Mouse (Mus musculus): ENCODE data around the gene Gbp10. TPM values are rescaled to one million over a fixed set of nuclear protein-coding genes. Genes with fewer than 3 reads are reported as not detected.
"Not testable (repeated sequence)": the region's sequence is repeated elsewhere in the genome, so short reads cannot be mapped to it uniquely, and the experiment has no call there.

Gbp10 gene
- not detected in 2 replicates for total RNA-seq (2015)
- total RNA-seq (2017) = 0.75 TPM in 1 of 2 replicates, not detected in the other

GRCm38 (mm10) chr5:105239483-105240047, at the start of gene Gbp10:
Gbp10 (minus strand) TSS chr5:105239533.
- ATAC-seq (replicated peaks; ENCODE audit: poor library complexity) = not testable (repeated sequence)

- ATAC-seq (replicated peaks; ENCODE audit: poor library complexity) = peak; percentile 39; the same call in 1 of the 2 replicates
Measured at GRCm38 (mm10) chr5:105260673-105261072, 21.3 kb upstream of the Gbp10 start.

DNA sequence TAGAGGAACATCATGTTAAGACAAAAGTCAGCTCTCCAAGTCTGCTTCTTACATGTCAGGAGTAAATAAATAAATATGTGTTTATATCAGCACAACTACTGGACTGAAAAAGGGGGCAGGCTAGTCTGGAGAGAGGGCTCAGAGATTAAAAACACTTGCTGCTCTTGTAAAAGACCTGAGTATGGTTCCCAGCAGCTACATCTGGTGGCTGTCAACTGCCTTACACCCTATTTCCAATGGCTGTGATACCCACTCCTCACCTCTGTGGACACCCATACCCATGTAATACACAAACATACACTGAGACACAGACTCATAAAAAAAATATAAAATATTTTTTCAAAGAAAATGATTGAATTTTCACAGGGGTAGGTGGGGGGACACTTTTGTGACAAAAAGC, 13.2 kb upstream of the Gbp10 start:
- no peak for ATAC-seq (replicated peaks; ENCODE audit: poor library complexity)

GRCm38 (mm10) chr5:105244741-105245140, 5.4 kb upstream of the Gbp10 start:
- ATAC-seq (replicated peaks; ENCODE audit: poor library complexity) = peak; percentile 86

DNA sequence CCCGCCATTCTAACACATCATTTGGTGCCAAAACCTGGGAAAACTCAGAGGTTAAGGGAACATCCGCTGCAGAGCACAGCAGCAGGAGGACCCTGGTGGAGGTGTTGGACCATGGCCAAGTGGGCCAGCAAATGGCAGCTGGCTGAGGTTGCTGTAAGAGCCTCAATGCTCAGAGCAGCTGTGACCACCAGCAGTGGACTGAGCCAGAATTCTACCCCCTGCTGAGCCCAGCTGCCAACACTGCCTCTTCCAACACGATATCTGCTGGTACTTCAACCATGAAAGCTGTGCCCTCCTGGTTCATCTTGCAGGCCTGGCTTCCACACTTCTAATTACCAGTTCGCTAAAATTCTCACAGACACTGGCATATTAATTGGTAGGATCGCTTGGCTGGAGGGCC, 1.6 kb upstream of the Gbp10 start:
- ATAC-seq (replicated peaks; ENCODE audit: poor library complexity) = not testable (repeated sequence)

DNA sequence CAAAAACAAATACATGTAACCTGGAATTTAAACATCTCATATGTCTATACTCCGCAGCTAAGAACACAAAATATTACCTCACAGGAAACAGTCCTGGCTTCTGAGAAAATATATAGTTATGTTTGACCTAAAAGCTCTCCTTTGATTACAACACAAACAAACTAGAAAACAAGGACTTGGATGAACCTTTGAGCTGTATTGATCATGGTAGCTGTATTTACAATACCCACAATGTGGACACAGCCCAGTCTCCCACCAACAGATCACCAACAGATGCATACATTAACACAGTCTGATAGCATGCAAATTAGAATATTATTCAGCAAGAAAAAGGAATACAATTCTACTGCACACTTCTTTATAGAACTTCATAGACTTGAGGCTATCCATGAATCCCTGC, 931 bp downstream of the Gbp10 start:
- not testable (repeated sequence) for ATAC-seq (replicated peaks; ENCODE audit: poor library complexity)

DNA sequence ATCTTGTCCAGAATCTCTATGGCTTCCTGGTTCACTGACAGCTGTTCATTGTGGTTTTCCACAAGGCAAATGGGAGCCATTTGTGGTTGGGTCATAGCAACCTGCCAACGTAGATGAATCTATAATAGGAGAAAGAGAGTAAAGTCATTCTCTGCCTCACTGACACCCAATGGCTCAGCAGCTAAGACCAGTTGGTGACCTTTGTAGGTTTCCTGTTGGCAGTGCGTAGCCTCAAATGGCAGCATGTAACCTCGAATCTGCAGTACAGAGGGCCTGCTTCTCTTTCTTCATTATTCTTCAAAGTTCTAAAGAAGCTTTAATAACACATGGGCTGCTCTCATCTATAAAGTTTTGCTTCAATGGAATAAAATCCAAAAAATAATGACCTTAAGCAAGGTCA, 3.3 kb downstream of the Gbp10 start:
- ATAC-seq (replicated peaks; ENCODE audit: poor library complexity) = 0 out of 2 replicates have a peak, but pooled peaks have one; percentile 37

- peak; percentile 44; the same call in 1 of the 2 replicates for ATAC-seq (replicated peaks; ENCODE audit: poor library complexity)
Measured at GRCm38 (mm10) chr5:105208957-105209356, 30.4 kb downstream of the Gbp10 start.

- 0 out of 2 replicates have a peak, but pooled peaks have one; percentile 20 for ATAC-seq (replicated peaks; ENCODE audit: poor library complexity)
Measured at GRCm38 (mm10) chr5:105200791-105201355, 38.5 kb downstream of the Gbp10 start.

DNA sequence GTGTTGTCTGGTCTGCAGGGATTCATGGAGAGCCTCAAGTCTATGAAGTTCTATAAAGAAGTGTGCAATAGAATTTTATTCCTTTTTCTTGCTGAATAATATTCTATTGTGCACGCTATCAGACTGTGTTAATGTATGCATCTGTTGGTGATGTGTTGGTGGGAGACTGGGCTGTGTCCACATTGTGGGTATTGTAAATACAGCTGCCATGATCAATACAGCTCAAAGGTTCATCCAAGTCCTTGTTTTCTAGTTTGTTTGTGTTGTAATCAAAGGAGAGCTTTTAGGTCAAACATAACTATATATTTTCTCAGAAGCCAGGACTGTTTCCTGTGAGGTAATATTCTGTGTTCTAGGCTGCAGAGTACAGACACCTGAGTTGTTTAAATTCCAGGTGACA, 40.2 kb downstream of the Gbp10 start:
- not testable (repeated sequence) for ATAC-seq (replicated peaks; ENCODE audit: poor library complexity)

DNA sequence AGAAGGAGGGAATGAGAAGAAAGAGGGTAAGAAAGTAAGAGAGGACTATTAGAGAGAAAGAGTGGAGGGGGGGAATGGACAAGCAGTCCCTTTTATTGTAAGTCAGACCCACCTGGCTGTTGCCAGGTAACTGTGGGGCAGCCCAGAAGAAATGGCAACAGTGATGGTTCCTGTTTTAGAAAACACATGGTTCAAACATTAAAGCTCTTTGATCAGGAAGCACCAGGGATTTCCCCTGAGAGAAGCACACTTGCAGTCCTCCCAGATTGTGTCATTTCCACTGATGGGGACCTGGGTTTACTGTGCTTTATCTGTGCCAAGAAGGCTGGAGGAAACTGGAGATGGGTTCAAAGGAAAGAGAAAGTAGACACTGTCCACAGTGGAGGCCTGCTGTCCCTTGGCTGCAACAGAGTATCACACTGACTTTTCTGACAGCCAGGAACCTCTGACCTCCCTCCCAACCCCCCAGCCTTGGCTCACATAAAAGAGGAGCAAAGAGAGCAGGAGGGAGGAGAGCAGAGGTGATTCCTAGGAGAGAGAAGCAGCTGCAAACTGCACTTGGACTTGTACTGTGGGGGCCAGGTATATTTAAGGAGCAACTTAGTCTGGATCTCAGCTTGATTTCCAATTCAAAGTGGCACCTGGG, 41.3 kb downstream of the Gbp10 start:
- not testable (repeated sequence) for ATAC-seq (replicated peaks; ENCODE audit: poor library complexity)

DNA sequence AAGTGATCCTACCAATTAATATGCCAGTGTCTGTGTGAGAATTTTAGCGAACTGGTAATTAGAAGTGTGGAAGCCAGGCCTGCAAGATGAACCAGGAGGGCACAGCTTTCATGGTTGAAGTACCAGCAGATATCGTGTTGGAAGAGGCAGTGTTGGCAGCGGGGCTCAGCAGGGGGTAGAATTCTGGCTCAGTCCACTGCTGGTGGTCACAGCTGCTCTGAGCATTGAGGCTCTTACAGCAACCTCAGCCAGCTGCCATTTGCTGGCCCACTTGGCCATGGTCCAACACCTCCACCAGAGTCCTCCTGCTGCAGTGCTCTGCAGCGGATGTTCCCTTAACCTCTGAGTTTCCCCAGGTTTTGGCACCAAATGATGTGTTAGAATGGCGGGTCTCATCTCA, 43.0 kb downstream of the Gbp10 start:
- ATAC-seq (replicated peaks; ENCODE audit: poor library complexity) = not testable (repeated sequence)

DNA sequence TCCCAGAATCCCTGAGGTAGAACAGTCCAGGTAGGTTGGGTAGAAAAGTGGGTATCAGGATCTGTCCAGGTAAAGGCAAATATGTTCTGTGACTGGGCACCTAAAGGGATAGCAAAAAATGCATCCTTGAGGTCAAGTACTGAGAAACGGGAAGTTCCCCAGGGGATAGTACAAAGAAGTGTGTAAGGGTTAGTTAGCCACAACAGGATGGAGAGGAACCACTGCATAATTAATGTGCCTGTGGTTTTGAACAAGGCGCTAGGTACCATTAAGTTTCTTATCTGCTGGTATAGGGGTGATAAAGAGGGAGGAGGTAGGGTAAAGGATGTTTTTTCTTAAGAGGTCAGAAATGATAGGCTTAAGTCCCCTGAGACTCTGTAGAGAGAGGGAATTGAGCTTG, 46.8 kb downstream of the Gbp10 start:
- peak; percentile 80 for ATAC-seq (replicated peaks; ENCODE audit: poor library complexity)

DNA sequence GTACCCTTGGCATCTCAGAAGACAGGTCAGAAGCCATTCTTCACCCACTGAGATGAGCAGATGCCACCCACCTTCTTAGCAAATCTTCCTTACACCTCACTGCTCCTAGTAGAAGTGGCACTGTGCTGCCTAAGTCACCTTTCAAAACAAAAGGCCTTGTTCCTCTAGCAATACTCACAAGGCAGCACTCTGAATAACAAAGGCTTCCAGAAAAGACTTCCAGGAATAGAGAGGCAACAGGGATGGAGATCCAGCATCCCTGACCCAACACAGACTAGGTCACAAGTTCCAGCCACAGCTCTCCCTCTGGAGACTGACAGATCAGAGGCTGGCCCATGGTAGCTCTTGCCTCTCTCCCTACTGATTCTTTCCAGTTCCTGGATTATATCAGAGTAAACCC, 57.9 kb downstream of the Gbp10 start:
- no peak for ATAC-seq (replicated peaks; ENCODE audit: poor library complexity)

Other genes starting within 250 kb of the Gbp10 start
- gene Gbp9, start 100.0 kb downstream of the Gbp10 start, total RNA-seq (2015) = 0.12 and 0.15 TPM in 2 replicates
- 0.08 and 1.1 TPM in 2 replicates for gene Gbp9, start 100.0 kb downstream of the Gbp10 start, total RNA-seq (2017)
- gene Gbp8, start 100.0 kb downstream of the Gbp10 start, total RNA-seq (2015) = 0.78 TPM in 1 of 2 replicates, not detected in the other
- gene Gbp8, start 100.0 kb downstream of the Gbp10 start, total RNA-seq (2017) = 0.14 and 0.46 TPM in 2 replicates
- 0.12 and 0.15 TPM in 2 replicates for gene Gbp4, start 99.9 kb downstream of the Gbp10 start, total RNA-seq (2015)
- 0.08 TPM in 1 of 2 replicates, not detected in the other for gene Gbp4, start 99.9 kb downstream of the Gbp10 start, total RNA-seq (2017)
- 0.32 TPM in 1 of 2 replicates, not detected in the other for gene Gm43302, start 54.2 kb upstream of the Gbp10 start, total RNA-seq (2015)
- gene Gm43302, start 54.2 kb upstream of the Gbp10 start, total RNA-seq (2017) = 0.20 TPM in 1 of 2 replicates, not detected in the other
- 0.07 and 0.15 TPM in 2 replicates for gene Gbp6, start 54.2 kb upstream of the Gbp10 start, total RNA-seq (2015)
- gene Gbp6, start 54.2 kb upstream of the Gbp10 start, total RNA-seq (2017) = 0.64 and 0.75 TPM in 2 replicates
- gene Lrrc8b, start 176.2 kb upstream of the Gbp10 start, total RNA-seq (2015) = 15.3 and 20.5 TPM in 2 replicates
- 8.0 and 9.5 TPM in 2 replicates for gene Lrrc8b, start 176.2 kb upstream of the Gbp10 start, total RNA-seq (2017)

Data from megakaryocyte progenitor cell, adult 5-6 weeks (primary cell).